Mouse (Mus musculus): ENCODE measurements around the gene Nkain4.

GRCm38 (mm10) chr2:180953638-180954037, 861 bp downstream of the Nkain4 start:
- TF ChIP-seq CTCF (IDR thresholded peaks at IDR 0.05; ENCODE audit: low read depth) (no peak), EP300 (IDR thresholded peaks at IDR 0.05; ENCODE audit: low read depth) (no peak)
